Mouse (Mus musculus) CH12.LX (cell line): ENCODE results near the gene Sobp.

Experiments used
- MAX ChIP-seq: IDR thresholded peaks from 2 replicates; pipeline ENCODE4 v1.6.1; 2011; ENCODE audit warnings: low read length, improper control_type of control experiment
- ZKSCAN1 ChIP-seq: IDR thresholded peaks from 2 replicates; pipeline ENCODE4 v1.6.1; 2012; ENCODE audit warnings: low read depth, inconsistent platforms, low read length, improper control_type of control experiment, borderline replicate concordance
- ZMIZ1 ChIP-seq: IDR thresholded peaks from 2 replicates; pipeline ENCODE4 v1.6.1; 2012; ENCODE audit warnings: low read depth, mild to moderate bottlenecking, inconsistent platforms, low read length, improper control_type of control experiment

- TF ChIP-seq MAX (no peak), ZKSCAN1 (no peak), ZMIZ1 (no peak)
These were observed 6.1 kb upstream of the Sobp start for GRCm38 (mm10) chr10:43180313-43180912.
